Mouse (Mus musculus) forebrain, postnatal 0 days (tissue): Measurements from ENCODE around the gene Cdc27. TPM values are rescaled to one million over a fixed set of nuclear protein-coding genes. Genes with fewer than 3 reads are reported as not detected.

Source experiments
- ATAC-seq: fragments of 200-750 bp; cut with Nextera tagmentation; 2 replicates; pipeline ENCODE4 v1.8.0; 2017; ENCODE audit warnings: mild to moderate bottlenecking, moderate library complexity
- DNase-seq: peaks from one replicate; pipeline ENCODE4 v3.0.0-alpha.2; 2015
- H3K27ac ChIP-seq: fragments of 300-500 bp; sonication (generic); 2 replicates; pipeline ENCODE4 v1.5.1; 2014; ENCODE audit warnings: low read depth, mild to moderate bottlenecking, antibody characterized with exemption, low read length, moderate library complexity, mixed read lengths
- H3K27me3 ChIP-seq: fragments of 300-500 bp; sonication (generic); 2 replicates; pipeline ENCODE4 v1.6.1; 2014; ENCODE audit warnings: mild to moderate bottlenecking, low read length, mixed read lengths; ENCODE audit not compliant: insufficient read depth
- H3K36me3 ChIP-seq: fragments of 300-500 bp; sonication (generic); 2 replicates; pipeline ENCODE4 v1.6.1; 2014; ENCODE audit warnings: mild to moderate bottlenecking, moderate library complexity; ENCODE audit not compliant: insufficient read depth
- H3K4me1 ChIP-seq: fragments of 300-500 bp; sonication (generic); 2 replicates; pipeline ENCODE4 v1.6.1; 2014; ENCODE audit warnings: antibody characterized with exemption; ENCODE audit not compliant: insufficient read depth
- H3K4me2 ChIP-seq: fragments of 300-500 bp; sonication (generic); 2 replicates; pipeline ENCODE4 v1.6.1; 2014; ENCODE audit warnings: low read depth, mild to moderate bottlenecking, moderate library complexity
- H3K4me3 ChIP-seq: fragments of 300-500 bp; sonication (generic); 2 replicates; pipeline ENCODE4 v1.5.1; 2014; ENCODE audit warnings: low read depth, low read length, mixed read lengths
- H3K9ac ChIP-seq: fragments of 300-500 bp; sonication (generic); 2 replicates; pipeline ENCODE4 v1.6.1; 2014; ENCODE audit warnings: mild to moderate bottlenecking
- H3K9me3 ChIP-seq: fragments of 300-500 bp; sonication (generic); 2 replicates; pipeline ENCODE4 v1.6.1; 2016; ENCODE audit warnings: low read length
- CTCF ChIP-seq: sonication (generic); IDR thresholded peaks from 2 replicates; pipeline ENCODE4 v1.5.1; 2016; ENCODE audit warnings: antibody characterized with exemption, control low read depth, low read depth
- WGBS: fragments of 180-500 bp; shearing (Covaris S2); extraction: QIAGEN DNeasy Blood & Tissue Kit; methylation state at CpG from one replicate; pipeline ENCODE4 v1.1.7; 2014; 5-methylcytosine and 5-hydroxymethylcytosine counted together
- polyA plus RNA-seq: library from polyadenylated mRNA; unstranded; fragments of >200 nt; fragmentation: Nextera tagmentation; extraction: Ambion mirVana; gene quantifications from 2 replicates; pipeline ENCODE4 v1.2.1, GENCODE M21; 2015
- total RNA-seq: library from RNA; depleted of rRNA; stranded (reverse); fragments of >200 nt; gene quantifications from 2 replicates; pipeline ENCODE4 v1.2.3, GENCODE M21; 2014

Gene Cdc27
- total and polyA plus RNA-seq, 2 experiments from 2014 or later = 33.2 to 46.5 TPM

DNA sequence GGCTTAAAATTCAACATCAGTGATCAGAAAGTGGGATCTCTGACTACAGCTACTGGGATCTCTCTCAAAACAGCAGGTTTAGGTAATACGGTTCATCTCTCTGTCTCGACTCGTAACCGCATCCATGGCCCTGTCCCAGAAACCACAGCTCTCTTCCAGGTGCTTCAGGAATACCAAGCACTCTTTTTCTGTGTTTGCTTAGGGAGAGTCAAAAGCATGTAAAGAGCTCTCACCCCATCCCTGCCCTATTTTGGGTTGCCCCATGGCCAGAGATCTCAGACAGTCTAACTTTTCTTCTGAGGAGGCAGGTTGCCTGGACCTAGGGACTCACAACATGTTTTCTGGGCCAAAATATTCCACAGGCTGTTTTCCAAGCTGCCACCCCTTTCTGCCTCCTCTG, 17.9 kb upstream of the Cdc27 start:
- H3K4me2 ChIP-seq = no peak overlapping the region
- no peaks in the 10 kb centered on the region for H3K27me3 ChIP-seq
- no peak overlapping the region for H3K27ac ChIP-seq
- no peak overlapping the region for H3K4me3 ChIP-seq
- no peaks in the 10 kb centered on the region for H3K4me1 ChIP-seq
- TF ChIP-seq CTCF = no peak
- 96% methylated on average over 4 of the region's 4 CpGs for WGBS
- no peak overlapping the region for H3K9ac ChIP-seq
- no peaks in the 10 kb centered on the region for H3K36me3 ChIP-seq
- no peak for DNase-seq
- ATAC-seq = no peak
- H3K9me3 ChIP-seq = no peaks in the 10 kb centered on the region

DNA sequence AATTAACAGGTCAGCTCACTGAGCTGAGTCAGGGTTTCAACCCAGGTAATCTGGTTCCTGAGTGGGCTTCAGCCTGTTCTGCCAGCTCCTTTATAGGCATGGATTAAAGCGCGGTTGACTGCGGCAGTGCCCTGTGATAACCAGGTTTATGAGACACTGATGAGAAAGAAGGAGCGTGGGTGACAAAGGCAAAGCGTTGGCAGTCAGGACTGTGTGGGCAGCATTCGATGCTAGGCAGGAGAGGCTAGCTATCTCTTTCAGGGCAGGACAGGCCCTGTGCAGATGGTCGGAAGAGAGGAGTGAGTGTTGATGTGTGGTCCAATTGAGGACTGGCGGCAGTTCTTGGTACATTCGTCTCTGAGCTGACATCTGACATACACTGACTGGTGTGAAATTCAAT, 17.3 kb upstream of the Cdc27 start:
- no peak for DNase-seq
- Histone ChIP-seq H3K27ac (no peak overlapping the region), H3K27me3 (no peaks in the 10 kb centered on the region), H3K4me3 (no peak overlapping the region), H3K9ac (no peak overlapping the region), H3K4me1 (no peaks in the 10 kb centered on the region), H3K4me2 (no peak overlapping the region), H3K36me3 (no peaks in the 10 kb centered on the region), H3K9me3 (no peaks in the 10 kb centered on the region)
- 87% methylated on average over 9 of the region's 9 CpGs for WGBS
- no peak for ATAC-seq
- no peak for TF ChIP-seq CTCF

DNA sequence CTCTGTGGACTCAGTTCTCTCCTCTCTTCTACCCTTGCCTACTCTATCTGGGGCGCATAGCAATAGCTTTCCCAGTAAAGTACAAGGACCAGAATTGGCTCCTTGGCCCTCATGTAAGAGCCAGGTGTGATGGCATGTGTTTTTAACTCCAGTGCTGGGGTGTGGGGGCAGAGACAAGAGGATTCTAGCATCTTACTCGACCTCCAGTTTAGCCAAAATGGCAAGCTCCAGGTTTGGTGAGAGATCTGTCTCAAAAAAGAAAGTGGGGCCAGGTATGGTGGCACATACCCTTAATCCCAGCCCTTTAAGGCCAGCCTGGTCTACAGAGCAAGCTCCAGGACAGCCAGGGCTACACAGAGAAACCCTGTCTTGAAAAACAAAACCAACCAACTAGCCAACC, 16.4 kb upstream of the Cdc27 start:
- Histone ChIP-seq H3K4me1 (no peaks in the 10 kb centered on the region), H3K27me3 (no peaks in the 10 kb centered on the region), H3K4me2 (no peak overlapping the region), H3K9ac (no peak overlapping the region), H3K9me3 (no peaks in the 10 kb centered on the region), H3K36me3 (no peaks in the 10 kb centered on the region), H3K4me3 (no peak overlapping the region), H3K27ac (no peak overlapping the region)
- DNase-seq (no peak), ATAC-seq (no peak)
- WGBS = 70% methylated on average over 2 of the region's 2 CpGs
- TF ChIP-seq CTCF = no peak

DNA sequence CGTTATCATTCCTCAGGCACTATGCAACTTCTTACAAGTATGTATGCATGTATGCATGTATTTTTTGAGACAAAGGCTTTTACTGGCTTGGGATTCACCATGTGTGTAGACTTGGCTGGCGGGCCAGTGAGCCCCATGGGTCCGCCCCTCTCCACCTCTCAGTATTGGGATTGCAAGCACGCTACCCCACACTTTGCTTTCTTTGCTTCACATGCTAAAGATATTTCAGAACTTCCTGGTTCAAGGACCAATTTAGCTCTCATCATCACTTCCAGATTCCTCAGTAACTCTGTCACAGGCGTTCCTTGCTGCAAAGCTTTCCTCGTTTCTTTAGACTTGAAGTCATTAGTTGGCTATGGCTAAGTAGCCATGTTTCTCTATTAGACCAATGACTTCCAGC, 15.7 kb upstream of the Cdc27 start:
- no peak for TF ChIP-seq CTCF
- Histone ChIP-seq H3K9me3 (no peaks in the 10 kb centered on the region), H3K27ac (no peak overlapping the region), H3K36me3 (no peaks in the 10 kb centered on the region), H3K4me2 (no peak overlapping the region), H3K4me1 (no peaks in the 10 kb centered on the region), H3K27me3 (no peaks in the 10 kb centered on the region), H3K4me3 (no peak overlapping the region), H3K9ac (no peak overlapping the region)
- no peak for DNase-seq
- 86% methylated on average over 6 of the region's 6 CpGs for WGBS
- no peak for ATAC-seq

DNA sequence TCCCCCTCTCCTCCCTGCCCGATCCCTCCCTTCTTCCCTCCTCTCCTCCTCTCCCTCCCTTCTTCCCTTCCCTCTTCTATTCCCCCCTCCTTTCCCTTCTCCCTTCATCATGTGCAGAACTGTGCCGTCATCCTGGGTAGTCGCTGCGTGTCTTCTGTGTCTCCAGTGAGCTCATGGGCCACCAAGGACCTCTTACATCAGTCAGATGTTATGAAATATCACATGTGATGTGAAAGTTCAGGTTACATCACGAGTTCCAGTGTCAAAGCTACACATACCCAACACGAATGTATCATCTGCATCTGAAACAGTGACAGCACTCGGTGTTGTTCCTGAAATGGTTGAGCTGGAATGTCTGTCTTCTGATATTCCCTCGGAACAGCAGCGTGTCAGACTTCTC, 14.8 kb upstream of the Cdc27 start:
- ATAC-seq (no peak), DNase-seq (no peak)
- no peak overlapping the region for H3K9ac ChIP-seq
- H3K9me3 ChIP-seq = no peaks in the 10 kb centered on the region
- no peak overlapping the region for H3K4me2 ChIP-seq
- no peak for TF ChIP-seq CTCF
- no peak overlapping the region for H3K4me3 ChIP-seq
- no peaks in the 10 kb centered on the region for H3K4me1 ChIP-seq
- H3K27me3 ChIP-seq = no peaks in the 10 kb centered on the region
- WGBS = 90% methylated on average over 9 of the region's 9 CpGs
- no peaks in the 10 kb centered on the region for H3K36me3 ChIP-seq
- no peak overlapping the region for H3K27ac ChIP-seq

DNA sequence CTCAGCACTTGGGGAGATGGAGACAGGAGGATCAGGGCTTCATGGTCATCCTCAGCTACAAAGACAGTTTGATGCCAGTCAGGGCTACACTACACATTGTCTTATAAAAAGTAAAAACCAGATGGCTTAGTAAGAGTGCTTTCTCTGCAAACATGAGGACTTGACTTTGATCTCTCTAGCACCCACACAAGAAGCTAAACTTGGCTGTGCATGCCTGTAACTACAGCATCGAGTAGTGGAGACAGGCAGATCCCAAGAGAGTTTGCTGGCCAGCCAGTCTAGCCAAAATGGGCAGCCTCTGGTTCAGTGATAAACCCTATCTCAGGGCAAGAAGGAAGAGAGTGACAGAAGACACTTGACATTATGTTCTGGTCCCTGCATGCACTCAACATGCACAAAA, 13.1 kb upstream of the Cdc27 start:
- no peaks in the 10 kb centered on the region for H3K9me3 ChIP-seq
- ATAC-seq = no peak
- no peak for TF ChIP-seq CTCF

DNA sequence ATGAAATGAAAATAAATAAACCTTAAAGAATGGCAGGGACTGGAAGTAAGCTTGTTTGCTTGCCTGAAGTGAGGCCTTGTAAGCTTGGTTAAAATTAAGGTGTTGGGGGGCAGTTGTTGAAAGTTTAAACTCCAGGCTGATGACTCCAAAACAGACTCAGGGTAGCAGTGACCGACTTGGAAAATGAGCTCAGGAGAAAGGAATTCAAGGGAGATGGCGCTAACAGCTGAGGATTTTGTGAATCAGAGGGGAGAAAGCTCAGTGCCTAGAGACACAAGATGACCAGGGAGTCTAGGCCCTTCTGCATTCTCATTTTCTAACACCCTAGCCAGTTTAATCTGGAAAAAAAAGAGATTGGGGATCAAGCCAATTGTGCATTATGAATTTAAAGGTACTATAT, 10.6 kb upstream of the Cdc27 start:
- WGBS = 52% methylated on average over 2 of the region's 2 CpGs
- no peak for TF ChIP-seq CTCF
- Histone ChIP-seq H3K4me2 (no peak overlapping the region), H3K9ac (no peak overlapping the region), H3K4me1 (no peaks in the 10 kb centered on the region), H3K27me3 (no peaks in the 10 kb centered on the region), H3K27ac (no peak overlapping the region), H3K9me3 (no peaks in the 10 kb centered on the region), H3K36me3 (no peaks in the 10 kb centered on the region), H3K4me3 (no peak overlapping the region)
- no peak for ATAC-seq
- no peak for DNase-seq

More for the DNA sequence above, 13.1 kb upstream of the Cdc27 start:
- no peak overlapping the region for H3K9ac ChIP-seq
- no peak for DNase-seq
- no peak overlapping the region for H3K4me2 ChIP-seq
- 78% methylated on average over 1 of the region's 1 CpGs for WGBS
- no peaks in the 10 kb centered on the region for H3K27me3 ChIP-seq
- H3K36me3 ChIP-seq = no peaks in the 10 kb centered on the region
- H3K4me1 ChIP-seq = no peaks in the 10 kb centered on the region
- H3K4me3 ChIP-seq = no peak overlapping the region
- no peak overlapping the region for H3K27ac ChIP-seq
